Mouse (Mus musculus): Measurements from ENCODE around the gene Nacad. TPM values are rescaled to one million over a fixed set of nuclear protein-coding genes. Genes with fewer than 3 reads are reported as not detected.

Nacad gene
- polyA plus RNA-seq, 1 experiment from 2014 or later: 7.2 TPM

DNA sequence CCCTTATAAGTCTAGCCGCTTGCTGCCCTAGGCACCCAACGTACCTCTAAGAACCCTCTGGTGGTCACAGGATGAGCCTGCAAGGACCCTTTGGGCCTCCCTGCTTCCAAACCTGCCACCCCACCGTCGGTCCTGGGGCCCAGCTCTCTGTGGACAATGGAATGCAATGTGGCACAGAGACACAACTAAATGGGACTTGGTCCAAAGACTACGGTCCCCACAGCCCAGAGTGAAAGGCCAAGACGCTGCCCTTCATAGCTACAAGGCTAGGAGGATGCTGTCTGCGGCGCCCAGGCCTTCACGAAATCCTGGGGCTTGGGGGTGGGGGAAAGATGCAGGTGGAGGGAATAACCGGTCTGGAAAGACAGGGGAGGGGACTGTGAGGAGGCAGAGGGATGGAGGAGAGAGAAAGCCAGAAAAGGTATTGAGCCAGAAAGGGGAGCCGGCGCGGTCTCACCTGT lies 802 bp downstream of the Nacad start:
- H3K4me2 ChIP-seq (ENCODE audit: low read depth, low read length): peak overlapping the region; percentile 61
- no peak for ATAC-seq (ENCODE audit: insufficient read depth, low FRiP score)
- H3K4me3 ChIP-seq (replicated peaks; ENCODE audit: low read length): peak overlapping the region; percentile 42
- 18% methylated on average over 12 of the region's 13 CpGs for WGBS
- no peaks in the 10 kb centered on the region for H3K36me3 ChIP-seq (ENCODE audit: control insufficient read depth, insufficient read depth, low read length)
- no peaks in the 10 kb centered on the region for H3K9me3 ChIP-seq (replicated peaks; ENCODE audit: control insufficient read depth, low read length)
- H3K27me3 ChIP-seq (ENCODE audit: control insufficient read depth, insufficient read depth, low read length): peaks cover 16% of the 10 kb centered on the region
- peak overlapping the region; percentile 59 for H3K9ac ChIP-seq (ENCODE audit: low read length)
- peak overlapping the region; percentile 1; the same call in 1 of the 2 replicates for H3K27ac ChIP-seq (ENCODE audit: low read length)
- H3K4me1 ChIP-seq (ENCODE audit: control insufficient read depth, insufficient read depth, low read length): peaks cover 19% of the 10 kb centered on the region

DNA sequence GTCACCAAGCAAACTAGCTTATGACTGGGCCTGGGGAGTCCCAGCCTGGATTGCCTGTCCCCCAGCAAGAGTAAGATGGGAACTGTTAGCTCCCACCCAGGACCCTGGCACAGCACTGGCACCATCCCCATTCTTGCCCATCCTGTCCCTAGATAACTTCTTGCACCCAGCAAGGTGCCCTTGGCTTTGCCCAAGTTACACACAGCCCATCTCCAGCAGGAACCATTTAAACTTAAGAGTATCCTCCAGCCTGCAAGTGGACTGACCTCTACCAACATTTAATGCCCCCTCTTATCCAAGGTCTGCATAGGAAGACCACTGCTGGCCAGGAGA lies 1.3 kb downstream of the Nacad start:
- H3K4me2 ChIP-seq (ENCODE audit: low read depth, low read length): peak overlapping the region; percentile 61
- H3K36me3 ChIP-seq (ENCODE audit: control insufficient read depth, insufficient read depth, low read length): no peaks in the 10 kb centered on the region
- H3K27me3 ChIP-seq (ENCODE audit: control insufficient read depth, insufficient read depth, low read length): peaks cover 16% of the 10 kb centered on the region
- H3K4me1 ChIP-seq (ENCODE audit: control insufficient read depth, insufficient read depth, low read length): peaks cover 19% of the 10 kb centered on the region
- H3K9me3 ChIP-seq (replicated peaks; ENCODE audit: control insufficient read depth, low read length): no peaks in the 10 kb centered on the region
- peak overlapping the region; percentile 32 for H3K9ac ChIP-seq (ENCODE audit: low read length)
- no peak for ATAC-seq (ENCODE audit: insufficient read depth, low FRiP score)
- no peak overlapping the region for H3K27ac ChIP-seq (ENCODE audit: low read length)
- peak overlapping the region; percentile 42 for H3K4me3 ChIP-seq (replicated peaks; ENCODE audit: low read length)

DNA sequence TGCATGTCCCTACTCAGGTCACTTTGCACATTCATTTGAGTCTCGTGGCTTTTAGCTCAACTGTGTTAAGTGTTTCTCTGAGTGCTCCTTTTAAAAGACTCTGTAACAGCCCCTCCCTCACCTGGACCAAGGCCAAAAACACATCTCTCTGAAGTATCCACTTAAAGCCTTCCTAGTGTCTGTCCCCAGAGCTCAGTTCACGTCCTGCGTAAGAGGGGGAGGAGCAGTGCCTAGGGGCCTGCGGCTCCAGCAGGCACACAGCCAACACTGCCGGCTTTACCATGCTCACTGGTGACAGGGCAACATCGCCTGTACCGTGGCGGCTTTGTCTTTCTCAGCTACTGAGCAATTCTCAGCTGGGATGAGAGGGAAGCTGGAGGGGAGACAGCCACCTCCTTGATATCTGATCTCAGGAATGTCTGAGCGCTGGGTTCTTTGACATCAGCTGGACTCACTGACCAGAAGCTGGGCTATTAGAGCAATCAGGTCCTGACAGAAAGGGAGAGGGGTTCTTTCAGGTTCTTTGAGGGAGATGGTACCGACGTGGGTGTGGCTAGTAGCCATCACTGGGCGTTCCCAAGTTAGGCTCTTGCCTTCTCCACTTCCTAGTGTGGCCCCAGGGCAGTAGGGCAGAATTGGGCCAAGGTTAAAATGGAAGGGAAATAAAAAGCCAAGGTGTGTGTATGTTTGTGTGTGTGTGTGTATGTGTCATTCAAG lies 1.8 kb downstream of the Nacad start:
- H3K9me3 ChIP-seq (replicated peaks; ENCODE audit: control insufficient read depth, low read length): no peaks in the 10 kb centered on the region
- H3K9ac ChIP-seq (ENCODE audit: low read length): peak overlapping the region; percentile 43; the same call in 1 of the 2 replicates
- WGBS: 20% methylated on average over 12 of the region's 12 CpGs
- ATAC-seq (ENCODE audit: insufficient read depth, low FRiP score): peak; percentile 56; the same call in 1 of the 2 replicates
- peaks cover 16% of the 10 kb centered on the region for H3K27me3 ChIP-seq (ENCODE audit: control insufficient read depth, insufficient read depth, low read length)
- no peak overlapping the region for H3K27ac ChIP-seq (ENCODE audit: low read length)
- peaks cover 19% of the 10 kb centered on the region for H3K4me1 ChIP-seq (ENCODE audit: control insufficient read depth, insufficient read depth, low read length)
- H3K4me3 ChIP-seq (replicated peaks; ENCODE audit: low read length): peak overlapping the region; percentile 42
- H3K36me3 ChIP-seq (ENCODE audit: control insufficient read depth, insufficient read depth, low read length): no peaks in the 10 kb centered on the region
- H3K4me2 ChIP-seq (ENCODE audit: low read depth, low read length): peak overlapping the region; percentile 61

DNA sequence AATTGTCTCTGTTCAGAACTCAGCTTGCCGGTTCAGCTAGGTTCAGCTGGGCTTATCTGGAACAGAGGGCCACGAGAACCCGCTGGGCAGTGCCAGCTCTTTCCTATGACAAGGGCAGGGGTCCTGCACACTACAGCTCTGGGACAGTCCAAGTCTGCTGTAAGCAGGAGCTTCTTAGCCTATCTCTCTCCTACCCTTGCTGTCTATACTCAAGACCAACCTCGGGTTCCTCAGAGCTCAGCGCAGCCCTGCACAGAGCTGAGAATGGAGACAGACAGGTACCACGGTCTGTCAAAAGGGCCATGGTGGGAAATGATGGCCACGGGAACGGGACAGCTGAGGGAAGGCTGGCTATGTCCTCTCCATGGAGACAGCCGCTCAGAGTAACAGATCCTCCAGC lies 2.6 kb downstream of the Nacad start:
- H3K9ac ChIP-seq (ENCODE audit: low read length): no peak overlapping the region
- peaks cover 16% of the 10 kb centered on the region for H3K27me3 ChIP-seq (ENCODE audit: control insufficient read depth, insufficient read depth, low read length)
- no peaks in the 10 kb centered on the region for H3K9me3 ChIP-seq (replicated peaks; ENCODE audit: control insufficient read depth, low read length)
- H3K4me3 ChIP-seq (replicated peaks; ENCODE audit: low read length): no peak overlapping the region
- no peak for ATAC-seq (ENCODE audit: insufficient read depth, low FRiP score)
- H3K4me2 ChIP-seq (ENCODE audit: low read depth, low read length): 0 out of 2 replicates have a peak overlapping the region, but pooled peaks have one; percentile 11
- WGBS: 68% methylated on average over 9 of the region's 9 CpGs
- H3K27ac ChIP-seq (ENCODE audit: low read length): no peak overlapping the region
- H3K4me1 ChIP-seq (ENCODE audit: control insufficient read depth, insufficient read depth, low read length): peaks cover 21% of the 10 kb centered on the region
- no peaks in the 10 kb centered on the region for H3K36me3 ChIP-seq (ENCODE audit: control insufficient read depth, insufficient read depth, low read length)

DNA sequence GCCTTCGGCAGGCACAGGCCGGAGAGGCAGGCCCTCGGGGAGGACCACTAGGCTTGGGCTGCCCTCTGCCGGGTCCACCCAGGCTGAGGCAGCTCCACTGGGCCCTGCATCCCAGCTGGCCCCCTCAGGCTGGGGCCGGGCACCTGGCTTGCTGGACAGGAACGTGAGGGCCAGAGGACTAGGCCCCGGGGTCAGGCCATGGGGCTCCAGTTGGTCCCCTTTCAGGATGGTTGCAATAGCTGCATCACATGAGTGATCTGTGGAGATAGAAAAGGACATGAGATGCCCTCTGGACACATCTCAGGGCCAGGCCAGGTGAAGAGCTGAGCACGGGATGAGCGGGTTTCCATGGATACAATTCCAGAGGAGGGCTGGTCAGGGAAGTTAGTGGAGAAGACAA lies 3.2 kb downstream of the Nacad start:
- Histone ChIP-seq H3K27ac (ENCODE audit: low read length) (no peak overlapping the region), H3K9ac (ENCODE audit: low read length) (peak overlapping the region; percentile 4; the same call in 1 of the 2 replicates), H3K36me3 (ENCODE audit: control insufficient read depth, insufficient read depth, low read length) (no peaks in the 10 kb centered on the region), H3K4me3 (replicated peaks; ENCODE audit: low read length) (no peak overlapping the region), H3K27me3 (ENCODE audit: control insufficient read depth, insufficient read depth, low read length) (peaks cover 16% of the 10 kb centered on the region), H3K4me1 (ENCODE audit: control insufficient read depth, insufficient read depth, low read length) (peaks cover 22% of the 10 kb centered on the region), H3K4me2 (ENCODE audit: low read depth, low read length) (no peak overlapping the region), H3K9me3 (replicated peaks; ENCODE audit: control insufficient read depth, low read length) (no peaks in the 10 kb centered on the region)
- 73% methylated on average over 9 of the region's 9 CpGs for WGBS
- ATAC-seq (ENCODE audit: insufficient read depth, low FRiP score): no peak

DNA sequence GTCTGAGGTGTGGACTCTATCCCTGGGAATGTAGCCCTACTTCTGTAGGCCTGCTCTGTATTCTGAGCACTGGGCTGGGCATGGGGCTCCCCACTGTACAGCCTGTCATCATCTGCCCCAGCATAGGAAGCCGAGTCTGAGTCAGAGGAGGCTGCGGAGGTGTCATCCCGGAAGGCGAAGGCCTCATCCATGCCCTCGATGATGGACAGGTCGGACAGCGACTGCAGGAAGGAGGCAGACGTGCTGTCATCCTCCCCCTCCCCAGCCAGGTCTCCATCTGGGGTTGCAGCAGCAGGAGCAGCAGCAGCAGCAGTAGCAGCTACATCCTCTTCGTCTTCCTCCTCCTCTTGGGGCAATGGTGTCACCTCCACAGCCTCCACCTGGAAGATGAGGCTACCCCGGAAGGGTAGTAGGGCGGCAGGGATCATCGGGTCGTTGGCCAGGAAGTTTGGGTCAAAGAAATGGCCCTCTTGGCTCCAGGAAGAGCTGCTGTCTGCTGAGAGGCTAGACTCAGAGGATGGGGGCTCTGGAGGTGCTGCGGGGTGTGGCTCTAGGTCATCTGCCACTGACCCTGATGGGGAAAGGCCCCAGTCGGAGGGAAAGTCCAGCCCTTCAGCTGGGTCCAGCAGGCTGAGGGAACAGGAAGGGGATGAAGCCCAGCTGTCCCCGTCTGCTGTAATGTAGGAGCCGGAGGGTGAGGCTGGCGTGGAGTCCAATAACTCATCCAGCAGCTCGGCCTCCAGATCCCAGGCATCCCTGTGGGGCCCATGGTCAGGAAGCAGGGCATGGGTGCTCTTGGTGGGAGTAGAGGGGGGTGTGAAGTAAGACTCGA lies 4.0 kb downstream of the Nacad start:
- Histone ChIP-seq H3K4me2 (ENCODE audit: low read depth, low read length) (no peak overlapping the region), H3K9ac (ENCODE audit: low read length) (no peak overlapping the region; the same call in 1 of the 2 replicates), H3K9me3 (replicated peaks; ENCODE audit: control insufficient read depth, low read length) (no peaks in the 10 kb centered on the region), H3K4me1 (ENCODE audit: control insufficient read depth, insufficient read depth, low read length) (peaks cover 22% of the 10 kb centered on the region), H3K36me3 (ENCODE audit: control insufficient read depth, insufficient read depth, low read length) (peaks cover 2% of the 10 kb centered on the region; the same call in 1 of the 2 replicates), H3K4me3 (replicated peaks; ENCODE audit: low read length) (no peak overlapping the region), H3K27me3 (ENCODE audit: control insufficient read depth, insufficient read depth, low read length) (peaks cover 16% of the 10 kb centered on the region), H3K27ac (ENCODE audit: low read length) (no peak overlapping the region)
- WGBS: 63% methylated on average over 20 of the region's 20 CpGs
- ATAC-seq (ENCODE audit: insufficient read depth, low FRiP score): no peak

DNA sequence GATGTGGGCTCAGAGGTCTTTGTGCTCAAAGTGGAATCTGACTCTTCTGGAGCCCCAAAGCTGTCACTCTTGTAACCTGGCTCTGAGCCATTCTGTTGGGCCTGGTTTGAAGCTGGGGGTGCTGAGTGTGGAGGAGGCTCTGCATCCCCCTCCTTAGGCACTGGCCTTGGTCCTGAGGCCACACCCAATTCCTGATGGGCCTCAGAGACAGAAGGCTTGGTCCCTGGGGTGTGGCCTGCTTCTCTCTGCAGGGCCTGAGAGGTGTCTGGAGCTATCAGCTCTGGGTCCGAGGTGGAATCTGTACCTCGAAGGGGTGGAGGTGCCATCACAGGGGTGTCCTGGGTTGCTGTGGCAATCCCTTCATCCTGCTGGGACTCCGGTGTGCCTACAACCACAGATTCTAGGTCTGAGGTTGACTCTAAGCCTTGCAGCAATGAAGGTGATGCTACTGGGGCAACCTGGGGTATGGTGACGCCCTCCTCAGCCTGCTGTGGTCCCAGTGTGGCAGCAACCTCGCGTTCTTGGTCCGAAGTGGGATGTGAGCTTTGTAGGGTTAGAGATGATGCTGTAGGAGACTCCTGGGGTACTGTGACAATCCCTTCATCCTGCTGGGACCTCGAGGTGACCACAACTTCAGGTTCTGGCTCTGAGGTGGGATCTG lies 5.4 kb downstream of the Nacad start:
- Histone ChIP-seq H3K4me3 (replicated peaks; ENCODE audit: low read length) (no peak overlapping the region), H3K9me3 (replicated peaks; ENCODE audit: control insufficient read depth, low read length) (no peaks in the 10 kb centered on the region), H3K4me1 (ENCODE audit: control insufficient read depth, insufficient read depth, low read length) (peaks cover 21% of the 10 kb centered on the region), H3K36me3 (ENCODE audit: control insufficient read depth, insufficient read depth, low read length) (peaks cover 8% of the 10 kb centered on the region; the same call in 1 of the 2 replicates), H3K4me2 (ENCODE audit: low read depth, low read length) (no peak overlapping the region), H3K27me3 (ENCODE audit: control insufficient read depth, insufficient read depth, low read length) (peaks cover 4% of the 10 kb centered on the region; the same call in 1 of the 2 replicates), H3K27ac (ENCODE audit: low read length) (no peak overlapping the region), H3K9ac (ENCODE audit: low read length) (no peak overlapping the region)
- WGBS: 86% methylated on average over 8 of the region's 8 CpGs
- no peak for ATAC-seq (ENCODE audit: insufficient read depth, low FRiP score)

DNA sequence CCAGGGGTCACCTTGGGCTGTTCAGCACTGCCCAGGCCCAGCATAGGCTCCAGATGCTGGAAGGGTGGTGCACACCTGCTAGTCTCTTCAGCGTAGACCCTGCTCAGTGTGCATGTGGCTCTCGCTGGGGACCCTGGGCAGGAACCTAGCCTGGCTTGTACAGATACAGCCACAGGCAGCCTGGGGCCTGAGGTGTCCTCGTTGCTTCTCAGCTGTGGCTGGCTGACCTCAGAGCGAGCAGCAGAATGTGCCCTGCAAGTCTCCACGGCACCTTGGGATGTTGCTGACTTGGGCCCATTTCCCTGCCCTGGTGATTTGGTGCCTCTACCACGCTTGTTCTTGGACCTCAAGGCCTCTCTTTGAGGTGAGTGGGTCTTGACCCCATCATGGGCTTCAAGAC lies 6.0 kb downstream of the Nacad start:
- Histone ChIP-seq H3K9ac (ENCODE audit: low read length) (no peak overlapping the region), H3K9me3 (replicated peaks; ENCODE audit: control insufficient read depth, low read length) (no peaks in the 10 kb centered on the region), H3K36me3 (ENCODE audit: control insufficient read depth, insufficient read depth, low read length) (peaks cover 8% of the 10 kb centered on the region; the same call in 1 of the 2 replicates), H3K27ac (ENCODE audit: low read length) (no peak overlapping the region), H3K4me2 (ENCODE audit: low read depth, low read length) (no peak overlapping the region), H3K4me3 (replicated peaks; ENCODE audit: low read length) (no peak overlapping the region), H3K27me3 (ENCODE audit: control insufficient read depth, insufficient read depth, low read length) (no peaks in the 10 kb centered on the region), H3K4me1 (ENCODE audit: control insufficient read depth, insufficient read depth, low read length) (peaks cover 19% of the 10 kb centered on the region)
- no peak for ATAC-seq (ENCODE audit: insufficient read depth, low FRiP score)
- 80% methylated on average over 6 of the region's 6 CpGs for WGBS

Data from stomach, embryonic 16.5 days (tissue).